Mouse (Mus musculus): ENCODE results near the gene Tmco5b.

DNA sequence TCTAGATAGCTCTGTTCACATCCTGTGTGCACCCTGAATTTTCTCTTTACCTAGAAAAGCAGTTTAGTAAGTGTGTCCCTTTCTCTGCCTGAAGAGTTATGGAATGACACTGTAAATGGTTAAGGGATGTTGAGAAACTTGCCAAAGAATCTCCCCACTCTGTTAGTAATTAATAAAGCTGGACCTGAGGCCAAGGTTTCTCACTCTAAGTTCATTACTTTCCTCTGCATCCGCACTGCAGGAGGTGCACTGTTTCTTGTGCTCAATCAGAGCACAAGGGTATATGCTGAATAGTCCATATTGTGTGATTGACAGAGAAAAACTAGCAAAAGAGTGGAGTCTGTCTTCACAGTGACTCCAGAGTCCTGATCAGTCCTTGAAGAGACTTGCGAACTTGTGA, 59.0 kb downstream of the Tmco5b start:
- TF ChIP-seq POLR2A (IDR thresholded peaks at IDR 0.05; ENCODE audit: borderline replicate concordance, extremely low read depth, insufficient read depth, insufficient read length, poor library complexity, severe bottlenecking) (no peak), CTCF (IDR thresholded peaks at IDR 0.05; ENCODE audit: borderline replicate concordance, extremely low read depth, insufficient read depth, insufficient read length) (no peak)

Measured in brain, embryonic 14.5 days (tissue).